Mouse (Mus musculus) thymus, adult 2 months (tissue): ENCODE results near the gene Apobec1. TPM values are rescaled to one million over a fixed set of nuclear protein-coding genes. Genes with fewer than 3 reads are reported as not detected.

Source experiments
- DNase-seq: peaks from one replicate; pipeline ENCODE4 v3.0.0; 2021
- H3K27ac ChIP-seq: fragments of 200-500 bp; 2 replicates; pipeline ENCODE4 v1.5.1; 2012; ENCODE audit warnings: low read length, control low read depth; ENCODE audit not compliant: control insufficient read depth, insufficient read depth
- H3K27me3 ChIP-seq: fragments of 200-500 bp; 2 replicates; pipeline ENCODE4 v1.6.1; 2012; ENCODE audit warnings: mild to moderate bottlenecking, low read length, moderate library complexity, mixed read lengths; ENCODE audit not compliant: control insufficient read depth, insufficient read depth
- H3K36me3 ChIP-seq: fragments of 200-500 bp; 2 replicates; pipeline ENCODE4 v1.6.1; 2012; ENCODE audit warnings: mild to moderate bottlenecking, low read length, moderate library complexity; ENCODE audit not compliant: control insufficient read depth, insufficient read depth
- H3K4me1 ChIP-seq: fragments of 200-500 bp; replicated peaks from 2 replicates; pipeline ENCODE4 v1.6.1; 2012; ENCODE audit warnings: low read length; ENCODE audit not compliant: control insufficient read depth, insufficient read depth
- H3K4me3 ChIP-seq: fragments of 200-500 bp; 2 replicates; pipeline ENCODE4 v1.5.1; 2012; ENCODE audit warnings: mild to moderate bottlenecking, low read length, control low read depth, moderate library complexity; ENCODE audit not compliant: control insufficient read depth, insufficient read depth
- CTCF ChIP-seq: fragments of 200-500 bp; IDR thresholded peaks from 2 replicates; pipeline ENCODE4 v1.5.1; 2012; ENCODE audit warnings: mild to moderate bottlenecking, control low read depth, low read length, moderate library complexity, borderline replicate concordance; ENCODE audit not compliant: control insufficient read depth, poor library complexity, insufficient read depth; ENCODE audit errors: extremely low read depth
- POLR2A ChIP-seq: fragments of 200-500 bp; IDR thresholded peaks from 2 replicates; pipeline ENCODE4 v1.6.1; 2012; ENCODE audit warnings: mild to moderate bottlenecking, low read length, control low read depth, moderate library complexity; ENCODE audit not compliant: control insufficient read depth, poor library complexity, insufficient read depth; ENCODE audit errors: extremely low read depth
- WGBS: fragments of 180-500 bp; shearing (Covaris S2); methylation state at CpG from one replicate; pipeline ENCODE4 v1.1.7; 2018; 5-methylcytosine and 5-hydroxymethylcytosine counted together
- polyA plus RNA-seq: library from polyadenylated mRNA; depleted of rRNA; stranded (reverse); fragments of >200 nt; gene quantifications from 2 replicates; pipeline ENCODE4 v1.2.3, GENCODE M21; 2012

Apobec1 gene
- polyA plus RNA-seq, 1 experiment = 48.1 TPM

- Histone ChIP-seq H3K4me3 (no peak overlapping the region), H3K27ac (no peak overlapping the region), H3K36me3 (no peaks in the 10 kb centered on the region), H3K4me1 (no peaks in the 10 kb centered on the region), H3K27me3 (no peaks in the 10 kb centered on the region)
- WGBS = 80% methylated on average over 2 of the region's 2 CpGs
- TF ChIP-seq CTCF = no peak
- TF ChIP-seq POLR2A = no peak
- peak; percentile 42 for DNase-seq
Observed at GRCm38 (mm10) chr6:122614047-122614446, 11.8 kb upstream of the Apobec1 start.

- no peaks in the 10 kb centered on the region for H3K4me1 ChIP-seq
- no peak for DNase-seq
- no peaks in the 10 kb centered on the region for H3K36me3 ChIP-seq
- H3K27me3 ChIP-seq = no peaks in the 10 kb centered on the region
- TF ChIP-seq POLR2A (no peak), CTCF (no peak)
- whole genome bisulfite sequencing = 93% methylated on average over 4 of the region's 4 CpGs
- H3K27ac ChIP-seq = no peak overlapping the region
- H3K4me3 ChIP-seq = no peak overlapping the region
Observed at GRCm38 (mm10) chr6:122612426-122612825, 10.2 kb upstream of the Apobec1 start.

- H3K36me3 ChIP-seq = no peaks in the 10 kb centered on the region
- H3K4me1 ChIP-seq = 0 out of 2 replicates have a peak, but pooled peaks cover under 1% of the 10 kb centered on the region
- no peak within 1 kb of the TSS for H3K4me3 ChIP-seq
- H3K27ac ChIP-seq = no peak within 1 kb of the TSS
- 78% methylated on average over 14 of the region's 14 CpGs for WGBS
- DNase-seq = no peak
- TF ChIP-seq CTCF (no peak), POLR2A (no peak)
- no peaks in the 10 kb centered on the region for H3K27me3 ChIP-seq
Observed at GRCm38 (mm10) chr6:122609771-122610170, 7.5 kb upstream of the Apobec1 start, which contains the start of gene Gdf3. TSS of gene Gdf3 (minus strand) at chr6:122610087.

GRCm38 (mm10) chr6:122609377-122609728 lies 7.1 kb upstream of the Apobec1 start:
- Histone ChIP-seq H3K4me3 (no peak overlapping the region), H3K4me1 (0 out of 2 replicates have a peak, but pooled peaks cover 3% of the 10 kb centered on the region), H3K36me3 (no peaks in the 10 kb centered on the region), H3K27ac (no peak overlapping the region), H3K27me3 (no peaks in the 10 kb centered on the region)
- no peak for TF ChIP-seq CTCF
- TF ChIP-seq POLR2A = no peak
- DNase-seq = no peak
- 87% methylated on average over 9 of the region's 9 CpGs for WGBS

- no peak overlapping the region for H3K27ac ChIP-seq
- 96% methylated on average over 10 of the region's 10 CpGs for WGBS
- 0 out of 2 replicates have a peak, but pooled peaks cover 3% of the 10 kb centered on the region for H3K4me1 ChIP-seq
- H3K27me3 ChIP-seq = no peaks in the 10 kb centered on the region
- TF ChIP-seq POLR2A (no peak), CTCF (no peak)
- H3K4me3 ChIP-seq = no peak overlapping the region
- no peak for DNase-seq
- no peaks in the 10 kb centered on the region for H3K36me3 ChIP-seq
Observed at GRCm38 (mm10) chr6:122608434-122609376, 6.5 kb upstream of the Apobec1 start.

- H3K27ac ChIP-seq = no peak overlapping the region
- TF ChIP-seq POLR2A (no peak), CTCF (no peak)
- 91% methylated on average over 12 of the region's 12 CpGs for WGBS
- 0 out of 2 replicates have a peak, but pooled peaks cover 5% of the 10 kb centered on the region for H3K4me1 ChIP-seq
- H3K4me3 ChIP-seq = no peak overlapping the region
- no peak for DNase-seq
- H3K36me3 ChIP-seq = no peaks in the 10 kb centered on the region
- no peaks in the 10 kb centered on the region for H3K27me3 ChIP-seq
Observed at GRCm38 (mm10) chr6:122607700-122608099, 5.5 kb upstream of the Apobec1 start.

- WGBS = 96% methylated on average over 11 of the region's 11 CpGs
- TF ChIP-seq CTCF = no peak
- no peak for TF ChIP-seq POLR2A
- no peak for DNase-seq
- Histone ChIP-seq H3K27me3 (no peaks in the 10 kb centered on the region), H3K4me3 (no peak overlapping the region), H3K36me3 (no peaks in the 10 kb centered on the region), H3K27ac (no peak overlapping the region), H3K4me1 (0 out of 2 replicates have a peak, but pooled peaks cover 5% of the 10 kb centered on the region)
Observed at GRCm38 (mm10) chr6:122606661-122607060, 4.4 kb upstream of the Apobec1 start.
